Mouse (Mus musculus) left cerebral cortex, postnatal 14 days (tissue): ENCODE measurements at regions not wholly inside any gene's neighbourhood (a gene's known extent, or its start where the extent isn't known, plus 50 kb on each side); places are given as distances from the start of the nearest gene placed in this dataset.
A peak's percentile ranks its signal among the peaks of the same experiment; 100 is the strongest.

Experiments used
- DNase-seq, 2 experiments: peaks; one replicate each; pipeline ENCODE4 v3.0.0; 2021 to 2022; ENCODE audit warnings: low spot score in 2 of 2, mixed read lengths in 1 of 2
- intact Hi-C: fragments of 180-260 bp; cut with DNase I; formaldehyde crosslinking; loops from one replicate; pipeline ENCODE4 v1.15.1; 2025

GRCm38 (mm10) chr4:105282681-105283462 lies 125.7 kb downstream of the Plpp3 start:
- DNase-seq = no peak
- intact Hi-C loops = no loop called here

GRCm38 (mm10) chr4:105285431-105286013 lies 128.4 kb downstream of the Plpp3 start:
- no peak for DNase-seq
- intact Hi-C loops = no loop called here

GRCm38 (mm10) chr4:105286299-105286698 lies 129.2 kb downstream of the Plpp3 start:
- no peak for DNase-seq
- intact Hi-C loops = no loop called here

- intact Hi-C loops = no loop called here
- DNase-seq = no peak
Measured at GRCm38 (mm10) chr4:105286809-105287208, 129.7 kb downstream of the Plpp3 start.

- no peak for DNase-seq
- intact Hi-C loops = no loop called here
Measured at GRCm38 (mm10) chr4:105287419-105287818, 130.3 kb downstream of the Plpp3 start.

GRCm38 (mm10) chr4:105289635-105290034 lies 132.5 kb downstream of the Plpp3 start:
- intact Hi-C loops = no loop called here
- no peak for DNase-seq

GRCm38 (mm10) chr4:105290847-105291475 lies 133.8 kb downstream of the Plpp3 start:
- intact Hi-C loops = no loop called here
- DNase-seq = no peak

GRCm38 (mm10) chr4:105291503-105291902 lies 134.4 kb downstream of the Plpp3 start:
- DNase-seq = no peak
- intact Hi-C loops = no loop called here

- DNase-seq = no peak
- intact Hi-C loops = no loop called here
Measured at GRCm38 (mm10) chr4:105299358-105299757, 142.2 kb downstream of the Plpp3 start.

- intact Hi-C loops = no loop called here
- no peak for DNase-seq
Measured at GRCm38 (mm10) chr4:105301547-105301946, 144.4 kb downstream of the Plpp3 start.

- no peak for DNase-seq
- intact Hi-C loops = no loop called here
Measured at GRCm38 (mm10) chr4:105304166-105304565, 147.0 kb downstream of the Plpp3 start.

GRCm38 (mm10) chr4:105305931-105306330 lies 148.8 kb downstream of the Plpp3 start:
- peak in 1 of 2 experiments; percentile 6 for DNase-seq
- intact Hi-C loops = no loop called here

- intact Hi-C loops = no loop called here
- DNase-seq = no peak
Measured at GRCm38 (mm10) chr4:105307356-105307755, 150.2 kb downstream of the Plpp3 start.

- DNase-seq = no peak
- intact Hi-C loops = no loop called here
Measured at GRCm38 (mm10) chr4:105307905-105308304, 150.8 kb downstream of the Plpp3 start.

GRCm38 (mm10) chr4:105308971-105309488 lies 151.9 kb downstream of the Plpp3 start:
- DNase-seq = no peak
- intact Hi-C loops = no loop called here

- no peak for DNase-seq
- intact Hi-C loops = no loop called here
Measured at GRCm38 (mm10) chr4:105312643-105313042, 155.5 kb downstream of the Plpp3 start.

GRCm38 (mm10) chr4:105313151-105313818 lies 156.1 kb downstream of the Plpp3 start:
- DNase-seq = no peak
- intact Hi-C loops = no loop called here

GRCm38 (mm10) chr4:105315095-105315494 lies 157.9 kb downstream of the Plpp3 start:
- intact Hi-C loops = loop anchor here (5.0 kb wide), 1 partner anchor 163 kb away; no protein-coding TSS in a partner anchor
- no peak for DNase-seq

- DNase-seq = peak in 1 of 2 experiments; percentile 7
- intact Hi-C loops = loop anchor here (5.0 kb wide), 1 partner anchor 164 kb away; no protein-coding TSS in a partner anchor
Measured at GRCm38 (mm10) chr4:105316478-105317206, 159.5 kb downstream of the Plpp3 start.
